Mouse (Mus musculus) adipocyte (in vitro differentiated cells): ENCODE results near the gene Brd1.
"Not testable (repeated sequence)": the region's sequence is repeated elsewhere in the genome, so short reads cannot be mapped to it uniquely, and the experiment has no call there.

Experiments used
- DNase-seq: peaks from one replicate; pipeline ENCODE4 v3.0.0-alpha.2; 2016; ENCODE audit warnings: low spot score

Brd1 gene

GRCm38 (mm10) chr15:88730717-88731116 is 3.3 kb downstream of the Brd1 start:
- no peak for DNase-seq

GRCm38 (mm10) chr15:88727204-88727603 is 6.8 kb downstream of the Brd1 start:
- no peak for DNase-seq

GRCm38 (mm10) chr15:88725036-88725435 is 9.0 kb downstream of the Brd1 start:
- DNase-seq, result no peak

- no peak for DNase-seq
Observed at GRCm38 (mm10) chr15:88724311-88724710, 9.7 kb downstream of the Brd1 start.

- DNase-seq, result no peak
Observed at GRCm38 (mm10) chr15:88723205-88723604, 10.8 kb downstream of the Brd1 start.

- no peak for DNase-seq
Observed at GRCm38 (mm10) chr15:88717239-88717638, 16.8 kb downstream of the Brd1 start.

- DNase-seq, result peak; percentile 33
Observed at GRCm38 (mm10) chr15:88716350-88716749, 17.7 kb downstream of the Brd1 start.

- no peak for DNase-seq
Observed at GRCm38 (mm10) chr15:88714021-88714589, 19.9 kb downstream of the Brd1 start.

- no peak for DNase-seq
Observed at GRCm38 (mm10) chr15:88712501-88712900, 21.5 kb downstream of the Brd1 start.

GRCm38 (mm10) chr15:88709878-88710277 is 24.2 kb downstream of the Brd1 start:
- DNase-seq, result no peak

GRCm38 (mm10) chr15:88708657-88709511 is 25.1 kb downstream of the Brd1 start:
- peak; percentile 68 for DNase-seq

- DNase-seq, result no peak
Observed at GRCm38 (mm10) chr15:88708204-88708603, 25.8 kb downstream of the Brd1 start.

- not testable (repeated sequence) for DNase-seq
Observed at GRCm38 (mm10) chr15:88706987-88707386, 27.0 kb downstream of the Brd1 start.

GRCm38 (mm10) chr15:88706320-88706719 is 27.7 kb downstream of the Brd1 start:
- DNase-seq, result no peak

GRCm38 (mm10) chr15:88704284-88704683 is 29.7 kb downstream of the Brd1 start:
- no peak for DNase-seq

- DNase-seq, result no peak
Observed at GRCm38 (mm10) chr15:88702501-88702900, 31.5 kb downstream of the Brd1 start.

GRCm38 (mm10) chr15:88700759-88701158 is 33.3 kb downstream of the Brd1 start:
- DNase-seq, result no peak

- DNase-seq, result no peak
Observed at GRCm38 (mm10) chr15:88699508-88699907, 34.5 kb downstream of the Brd1 start.

GRCm38 (mm10) chr15:88697586-88697985 is 36.4 kb downstream of the Brd1 start:
- DNase-seq, result no peak

- no peak for DNase-seq
Observed at GRCm38 (mm10) chr15:88696055-88696454, 38.0 kb downstream of the Brd1 start.

GRCm38 (mm10) chr15:88694033-88694432 is 40.0 kb downstream of the Brd1 start:
- no peak for DNase-seq

- no peak for DNase-seq
Observed at GRCm38 (mm10) chr15:88692720-88693119, 41.3 kb downstream of the Brd1 start.

GRCm38 (mm10) chr15:88691129-88691528 is 42.9 kb downstream of the Brd1 start:
- no peak for DNase-seq

- no peak for DNase-seq
Observed at GRCm38 (mm10) chr15:88688120-88688519, 45.9 kb downstream of the Brd1 start.
